Mouse (Mus musculus) inflammation-experienced regulatory T-cells, adult 6 months (primary cell): ENCODE results near the gene Usp7. TPM values are rescaled to one million over a fixed set of nuclear protein-coding genes. Genes with fewer than 3 reads are reported as not detected.
A peak's percentile ranks its signal among the peaks of the same experiment; 100 is the strongest.

Experiments
- ATAC-seq: one replicate; pipeline ENCODE4 v1.8.0; 2017
- polyA plus RNA-seq, 3 experiments: library from polyadenylated mRNA; unstranded; fragments of 100-300 nt; shearing (Covaris generic); gene quantifications; one replicate each; pipeline ENCODE4 v1.2.1; 2017

Usp7 gene
- 10 to 100 TPM; 27.3 to 48.2 (median 47.7) TPM for polyA plus RNA-seq

- ATAC-seq: no peak
Observed at GRCm38 (mm10) chr16:8791949-8792557, at the start of gene Usp7. Gene Usp7, minus strand, starts transcription at chr16:8792308.

- peak; percentile 40 for ATAC-seq
Observed at GRCm38 (mm10) chr16:8840557-8840956, 48.4 kb upstream of the Usp7 start.

GRCm38 (mm10) chr16:8838921-8839320 is 46.8 kb upstream of the Usp7 start:
- no peak for ATAC-seq

GRCm38 (mm10) chr16:8837595-8837994 is 45.5 kb upstream of the Usp7 start:
- ATAC-seq: no peak

GRCm38 (mm10) chr16:8836876-8837275 is 44.8 kb upstream of the Usp7 start:
- ATAC-seq: no peak

GRCm38 (mm10) chr16:8831241-8831640 is 39.1 kb upstream of the Usp7 start:
- no peak for ATAC-seq

GRCm38 (mm10) chr16:8830431-8831211 is 38.5 kb upstream of the Usp7 start:
- ATAC-seq: peak; percentile 35

- ATAC-seq: peak; percentile 89
Observed at GRCm38 (mm10) chr16:8829564-8830359, 37.7 kb upstream of the Usp7 start, which contains the start of gene 1810013L24Rik. Gene 1810013L24Rik, plus strand, starts transcription at chr16:8830100.

GRCm38 (mm10) chr16:8828636-8829563 is 36.8 kb upstream of the Usp7 start:
- ATAC-seq: peak; percentile 14

GRCm38 (mm10) chr16:8827366-8827765 is 35.3 kb upstream of the Usp7 start:
- no peak for ATAC-seq

- peak; percentile 89 for ATAC-seq
Observed at GRCm38 (mm10) chr16:8823661-8824060, 31.6 kb upstream of the Usp7 start.

GRCm38 (mm10) chr16:8822586-8822985 is 30.5 kb upstream of the Usp7 start:
- no peak for ATAC-seq

- ATAC-seq: no peak
Observed at GRCm38 (mm10) chr16:8821429-8821828, 29.3 kb upstream of the Usp7 start.

GRCm38 (mm10) chr16:8817872-8818271 is 25.8 kb upstream of the Usp7 start:
- no peak for ATAC-seq

- ATAC-seq: no peak
Observed at GRCm38 (mm10) chr16:8810399-8811127, 18.5 kb upstream of the Usp7 start.

- ATAC-seq: peak; percentile 63
Observed at GRCm38 (mm10) chr16:8806703-8807102, 14.6 kb upstream of the Usp7 start.

GRCm38 (mm10) chr16:8795906-8796305 is 3.8 kb upstream of the Usp7 start:
- no peak for ATAC-seq

- no peak for ATAC-seq
Observed at GRCm38 (mm10) chr16:8794952-8795351, 2.8 kb upstream of the Usp7 start.

GRCm38 (mm10) chr16:8790886-8791285 is 1.2 kb downstream of the Usp7 start:
- no peak for ATAC-seq

GRCm38 (mm10) chr16:8784753-8785152 is 7.4 kb downstream of the Usp7 start:
- no peak for ATAC-seq

- ATAC-seq: no peak
Observed at GRCm38 (mm10) chr16:8783198-8783913, 8.8 kb downstream of the Usp7 start.
